Mouse (Mus musculus) spleen, adult 2 months (tissue): ENCODE measurements around the gene As3mt.

Experiments
- CTCF ChIP-seq: fragments of 200-500 bp; IDR thresholded peaks from 2 replicates; pipeline ENCODE4 v1.5.1; 2011; ENCODE audit warnings: mild to moderate bottlenecking, inconsistent platforms; ENCODE audit not compliant: insufficient read depth, insufficient read length, insufficient replicate concordance; ENCODE audit errors: extremely low read depth
- POLR2A ChIP-seq: fragments of 200-500 bp; IDR thresholded peaks from 2 replicates; pipeline ENCODE4 v1.6.1; 2011; ENCODE audit warnings: low read depth, low read length, inconsistent platforms

DNA sequence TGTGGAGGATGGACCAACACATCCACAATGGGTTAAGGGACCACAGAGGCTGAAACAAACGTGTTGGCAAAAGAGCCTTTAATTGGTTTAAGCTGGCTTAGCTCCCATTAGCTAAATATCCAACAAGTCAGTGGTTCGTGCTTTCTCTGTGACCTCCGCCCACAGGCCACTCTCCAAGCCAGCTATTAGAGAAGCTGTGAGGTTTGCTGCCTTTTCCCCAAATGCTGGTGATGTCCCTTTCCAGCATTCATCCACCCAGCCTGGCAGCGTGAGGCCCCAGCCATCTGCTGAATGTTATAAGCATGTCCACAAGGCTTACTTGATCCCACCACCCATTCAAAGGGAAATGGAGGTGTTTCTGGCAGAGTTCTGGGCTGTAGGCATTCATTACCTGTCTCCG is 69.1 kb downstream of the As3mt start:
- TF ChIP-seq CTCF = no peak
- TF ChIP-seq POLR2A = no peak
